Mouse (Mus musculus) myocyte (in vitro differentiated cells): ENCODE results near the gene Wdfy1.

ENCODE experiments used
- E2F4 ChIP-seq: IDR thresholded peaks from one replicate; pipeline ENCODE4 v1.6.1; 2011; ENCODE audit warnings: mild to moderate bottlenecking, control low read depth, moderate library complexity; ENCODE audit not compliant: insufficient read depth
- POLR2A ChIP-seq: IDR thresholded peaks from one replicate; pipeline ENCODE4 v1.6.1; 2011; ENCODE audit warnings: low read depth, mild to moderate bottlenecking, control low read depth, moderate library complexity; ENCODE audit not compliant: insufficient read length
- SRF ChIP-seq: IDR thresholded peaks from one replicate; pipeline ENCODE4 v1.6.1; 2011; ENCODE audit warnings: low read depth; ENCODE audit not compliant: control insufficient read depth, insufficient read length
- USF1 ChIP-seq: IDR thresholded peaks from one replicate; pipeline ENCODE4 v1.6.1; 2011; ENCODE audit warnings: low read depth, mild to moderate bottlenecking, control low read depth, moderate library complexity

DNA sequence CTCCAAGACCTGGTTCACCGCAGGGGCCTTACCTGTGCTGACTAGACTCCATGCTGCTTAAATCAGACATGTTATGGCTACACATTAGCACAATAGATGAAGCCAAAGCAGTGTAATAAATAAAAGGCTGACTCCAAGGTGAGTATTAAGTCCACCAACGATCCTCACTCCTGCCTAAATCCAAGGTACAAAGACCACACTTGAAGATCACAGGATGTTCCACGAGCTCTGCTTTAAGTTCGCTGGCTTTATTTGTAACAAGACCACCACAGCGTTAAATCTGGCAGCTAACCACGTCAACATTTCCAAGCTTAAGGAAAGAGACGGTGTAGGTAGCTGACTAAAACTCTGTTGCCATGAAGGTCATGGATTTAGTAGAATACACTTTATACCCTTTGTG lies 33.0 kb downstream of the Wdfy1 start:
- no peak for TF ChIP-seq E2F4
- TF ChIP-seq USF1, result no peak
- TF ChIP-seq SRF, result no peak
- TF ChIP-seq POLR2A, result no peak
